Mouse (Mus musculus) cerebellum, postnatal 36 days (tissue): ENCODE results near the gene Urah.
A peak's percentile ranks its signal among the peaks of the same experiment; 100 is the strongest.

Source experiments
- DNase-seq, 2 experiments: peaks; one replicate each; pipeline ENCODE4 v3.0.0; 2021 to 2022; ENCODE audit warnings: mixed read lengths in 2 of 2

Gene Urah

GRCm38 (mm10) chr7:140834968-140835757 lies at the start of gene Urah:
Gene Urah (plus strand): TSS chr7:140835018.
- no peak for DNase-seq

- no peak for DNase-seq
Observed at GRCm38 (mm10) chr7:140787406-140788052, 47.3 kb upstream of the Urah start, which contains the start of gene Syce1. Gene Syce1 (minus strand): TSS chr7:140787852.

- DNase-seq = no peak
Observed at GRCm38 (mm10) chr7:140788053-140788435, 46.8 kb upstream of the Urah start.

- no peak for DNase-seq
Observed at GRCm38 (mm10) chr7:140793541-140793940, 41.3 kb upstream of the Urah start.

GRCm38 (mm10) chr7:140797619-140798018 lies 37.2 kb upstream of the Urah start:
- no peak for DNase-seq

GRCm38 (mm10) chr7:140798212-140798611 lies 36.6 kb upstream of the Urah start:
- no peak for DNase-seq

- no peak for DNase-seq
Observed at GRCm38 (mm10) chr7:140802629-140803028, 32.2 kb upstream of the Urah start.

GRCm38 (mm10) chr7:140805704-140806103 lies 29.1 kb upstream of the Urah start:
- DNase-seq = peak; percentile 24 to 30

GRCm38 (mm10) chr7:140810496-140810895 lies 24.3 kb upstream of the Urah start:
- no peak for DNase-seq

- no peak for DNase-seq
Observed at GRCm38 (mm10) chr7:140811714-140812113, 23.1 kb upstream of the Urah start.

- no peak for DNase-seq
Observed at GRCm38 (mm10) chr7:140812850-140813249, 22.0 kb upstream of the Urah start.

GRCm38 (mm10) chr7:140820173-140820572 lies 14.6 kb upstream of the Urah start:
- DNase-seq = no peak

- peak in 1 of 2 experiments; percentile 25 for DNase-seq
Observed at GRCm38 (mm10) chr7:140821305-140821652, 13.5 kb upstream of the Urah start.

- DNase-seq = peak; percentile 86
Observed at GRCm38 (mm10) chr7:140821653-140822329, 13.0 kb upstream of the Urah start, which contains the start of gene Zfp941. Gene Zfp941 (minus strand): TSS chr7:140822178.

GRCm38 (mm10) chr7:140822731-140823130 lies 12.1 kb upstream of the Urah start:
- no peak for DNase-seq

GRCm38 (mm10) chr7:140828171-140828881 lies 6.5 kb upstream of the Urah start:
- peak; percentile 68 to 69 for DNase-seq

- DNase-seq = no peak
Observed at GRCm38 (mm10) chr7:140831447-140831846, 3.4 kb upstream of the Urah start.

- no peak for DNase-seq
Observed at GRCm38 (mm10) chr7:140833341-140833740, 1.5 kb upstream of the Urah start.

- no peak for DNase-seq
Observed at GRCm38 (mm10) chr7:140835758-140836087, 905 bp downstream of the Urah start.

GRCm38 (mm10) chr7:140836243-140837115 lies 1.7 kb downstream of the Urah start:
- no peak for DNase-seq

- DNase-seq = no peak
Observed at GRCm38 (mm10) chr7:140839556-140839955, 4.7 kb downstream of the Urah start.
